Mouse (Mus musculus) spleen, postnatal 4 days (tissue): ENCODE measurements around the gene Sh2d4b.
A peak's percentile ranks its signal among the peaks of the same experiment; 100 is the strongest.

Experiments used
- DNase-seq, 2 experiments: peaks; one replicate each; pipeline ENCODE4 v3.0.0; 2022; ENCODE audit warnings: low spot score in 2 of 2

The Sh2d4b gene

DNA sequence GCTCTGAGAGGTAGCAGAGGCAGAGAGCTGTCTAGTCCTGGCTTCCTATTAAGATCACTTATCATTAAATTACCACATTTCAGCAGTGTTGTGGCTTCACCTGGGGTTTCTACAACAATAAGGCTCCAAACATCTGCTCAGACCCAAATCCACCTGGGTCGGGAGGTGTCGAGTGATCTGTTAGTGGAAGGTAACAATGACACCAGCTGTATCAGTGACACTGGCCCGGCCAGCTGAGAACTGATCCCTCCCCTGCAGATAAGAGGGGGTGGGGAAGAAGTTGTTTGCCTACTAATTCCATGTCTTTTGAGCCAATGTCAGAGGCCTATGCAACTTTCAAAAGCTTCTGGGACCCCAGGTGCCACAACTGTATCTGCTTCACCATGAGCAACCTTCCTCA lies at the start of gene Sh2d4b:
Gene Sh2d4b (minus strand): TSS at position 71 of the 400 bp plus-strand sequence.
- no peak for DNase-seq

- DNase-seq = no peak
Measured at GRCm38 (mm10) chr14:40942429-40942828, 49.4 kb upstream of the Sh2d4b start.

DNA sequence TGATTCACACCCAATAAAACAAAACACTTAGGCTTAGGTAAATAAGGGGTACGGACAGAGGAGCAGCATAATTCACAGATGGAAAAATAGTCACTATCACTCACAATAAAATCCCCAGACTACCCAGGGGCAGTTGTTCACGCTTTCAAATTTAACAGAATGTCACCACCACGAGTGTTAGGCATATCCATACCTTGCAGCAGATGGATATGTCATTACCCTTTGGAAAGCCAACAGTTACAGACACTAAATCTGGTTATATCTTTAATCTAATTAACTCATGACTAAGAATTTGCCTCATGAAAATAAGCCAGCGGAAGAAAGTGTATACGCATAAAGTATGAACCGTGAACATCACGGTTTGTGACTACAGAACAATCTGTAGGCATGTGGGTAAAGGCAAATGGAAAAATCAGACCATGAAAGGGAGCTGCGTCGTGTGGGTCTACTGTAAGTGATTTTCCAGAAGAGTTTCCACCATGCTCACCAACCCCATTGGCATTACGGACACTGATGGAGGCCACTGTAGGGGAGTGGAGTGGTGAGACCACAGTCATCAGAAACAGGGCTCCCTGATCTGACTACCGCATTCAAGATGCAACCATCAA lies 45.4 kb upstream of the Sh2d4b start:
- no peak for DNase-seq

- no peak for DNase-seq
Measured at GRCm38 (mm10) chr14:40937052-40937451, 44.0 kb upstream of the Sh2d4b start.

- DNase-seq = no peak
Measured at GRCm38 (mm10) chr14:40935481-40935880, 42.4 kb upstream of the Sh2d4b start.

GRCm38 (mm10) chr14:40935054-40935453 lies 42.0 kb upstream of the Sh2d4b start:
- DNase-seq = no peak

GRCm38 (mm10) chr14:40933328-40933727 lies 40.3 kb upstream of the Sh2d4b start:
- no peak for DNase-seq

DNA sequence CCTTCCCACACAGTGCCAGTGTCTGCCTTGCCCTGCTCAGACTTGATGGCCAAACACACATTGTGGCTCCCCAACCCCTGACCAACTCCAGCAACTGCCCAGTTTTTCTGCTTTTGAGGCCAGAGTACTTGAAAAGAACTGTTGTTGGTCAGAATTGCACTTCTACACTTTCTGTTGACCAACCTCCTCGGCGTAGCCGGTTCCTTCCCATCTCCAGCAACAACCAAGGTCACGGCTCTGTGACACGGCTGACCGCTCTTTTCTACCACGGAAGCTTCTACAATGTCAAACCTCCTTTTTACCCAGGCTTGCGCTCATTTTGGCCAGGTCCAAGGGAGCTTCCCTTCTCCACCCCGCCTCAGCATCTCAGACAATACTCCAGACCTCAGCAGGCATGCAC lies 39.2 kb upstream of the Sh2d4b start:
- no peak for DNase-seq

DNA sequence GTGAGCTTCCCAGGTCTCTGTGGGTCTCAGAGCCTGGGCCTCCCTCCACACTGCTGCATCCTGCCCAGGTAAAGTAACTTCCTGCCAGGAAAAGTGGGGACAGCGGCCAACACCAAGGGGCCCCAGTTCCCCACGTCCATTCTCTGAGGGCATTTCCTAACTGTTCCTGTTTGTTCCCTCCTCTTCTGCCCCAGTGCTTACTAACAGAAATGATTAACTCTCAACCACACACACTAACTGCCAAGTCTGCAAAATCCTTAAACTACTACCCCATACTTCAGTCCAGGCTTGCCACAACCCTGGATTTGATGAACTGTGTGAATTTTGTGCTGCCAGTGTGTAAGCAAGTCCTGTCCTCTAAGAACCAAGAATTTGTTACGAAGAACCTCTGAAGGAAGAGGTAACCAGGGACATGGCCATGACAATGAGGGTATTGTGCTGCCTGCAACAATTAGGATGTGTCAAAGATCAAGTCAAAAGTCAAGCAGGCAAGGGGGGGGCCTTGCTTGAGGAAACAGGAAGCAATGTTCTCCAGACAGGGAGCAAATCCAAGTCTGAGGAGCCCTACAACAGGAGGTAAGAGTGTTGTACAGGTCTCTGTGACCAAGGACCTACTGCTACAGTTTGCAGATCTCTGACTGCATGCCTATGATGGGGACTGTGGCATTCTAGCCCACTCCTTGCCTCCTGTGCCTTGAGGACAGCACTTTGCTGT lies 38.2 kb upstream of the Sh2d4b start:
- DNase-seq = no peak

GRCm38 (mm10) chr14:40929943-40930342 lies 36.9 kb upstream of the Sh2d4b start:
- no peak for DNase-seq

DNA sequence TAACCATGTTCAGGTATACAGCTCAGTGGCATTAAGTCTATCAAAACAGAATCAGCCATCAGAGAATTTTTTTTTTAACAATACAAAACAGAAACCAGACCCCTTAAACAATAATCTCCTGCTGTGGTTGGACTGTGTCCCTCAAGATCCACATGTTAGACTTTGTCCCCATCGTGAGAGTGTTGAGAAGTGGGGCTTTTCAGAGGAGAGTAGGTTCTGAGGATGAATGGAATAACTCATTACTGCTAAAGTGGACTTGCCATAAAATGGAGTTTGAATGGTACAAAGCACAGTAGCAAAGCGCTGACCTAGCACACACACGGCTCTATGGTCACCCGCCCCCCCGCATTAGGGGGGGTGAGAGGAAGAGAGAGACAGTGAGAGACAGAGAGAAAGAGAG lies 35.8 kb upstream of the Sh2d4b start:
- no peak for DNase-seq

GRCm38 (mm10) chr14:40927041-40927440 lies 34.0 kb upstream of the Sh2d4b start:
- DNase-seq = no peak

DNA sequence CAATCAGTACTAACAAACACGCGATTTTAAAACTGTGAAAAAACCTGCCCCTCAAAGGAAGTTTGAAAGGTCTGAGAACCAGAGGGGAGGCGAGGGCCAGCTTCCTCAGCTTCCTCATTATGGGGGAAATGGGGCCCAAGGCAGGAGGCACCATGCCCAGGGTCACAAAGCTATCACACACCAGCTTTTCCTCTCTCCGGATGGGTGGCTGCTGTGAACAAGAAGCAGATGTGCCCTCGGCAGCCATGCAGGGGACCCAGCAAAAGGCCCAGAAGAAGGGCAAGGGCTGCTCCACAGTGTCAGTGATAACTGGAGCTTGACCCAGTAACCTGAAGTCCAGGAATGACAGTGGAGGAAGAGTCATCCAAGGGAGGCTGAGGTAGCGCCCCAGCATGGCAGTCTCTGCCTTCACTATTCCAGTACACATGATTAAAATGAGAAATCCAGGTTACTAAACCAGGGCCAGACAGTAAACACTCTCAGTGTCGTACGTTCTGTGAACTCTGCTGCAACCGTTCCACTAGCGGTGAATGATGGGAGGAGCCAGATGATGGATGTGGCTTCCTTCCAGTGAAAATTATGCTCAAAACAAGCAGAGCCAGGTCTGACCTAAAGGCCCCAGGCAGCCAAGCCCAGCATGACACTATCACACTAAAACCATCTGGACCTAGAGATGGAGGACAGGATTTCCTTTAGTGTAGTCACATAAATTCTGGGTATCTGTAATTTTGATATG lies 31.5 kb upstream of the Sh2d4b start:
- peak in 1 of 2 experiments; percentile 49 for DNase-seq

- DNase-seq = no peak
Measured at GRCm38 (mm10) chr14:40921241-40921640, 28.2 kb upstream of the Sh2d4b start.

DNA sequence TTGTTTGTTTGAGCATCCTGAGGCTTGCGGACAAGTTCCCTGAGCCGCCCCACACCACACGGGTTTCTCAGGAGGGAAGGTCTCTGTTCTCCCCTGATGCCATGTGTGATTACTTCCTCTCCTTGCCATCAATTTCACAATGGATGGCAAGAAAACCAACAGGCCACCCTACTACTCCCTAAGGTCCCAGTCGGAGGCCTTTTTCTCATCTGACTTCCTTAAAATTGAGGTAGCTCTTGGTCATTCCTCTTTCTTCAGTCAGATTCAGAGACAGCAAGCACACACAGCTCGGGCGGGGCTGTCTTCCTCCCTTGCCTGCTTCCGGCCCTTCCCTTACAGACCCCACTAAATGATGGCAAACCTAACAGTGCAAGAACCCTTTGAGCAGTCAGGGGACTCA lies 26.5 kb upstream of the Sh2d4b start:
- DNase-seq = no peak

GRCm38 (mm10) chr14:40918477-40918876 lies 25.4 kb upstream of the Sh2d4b start:
- DNase-seq = no peak

DNA sequence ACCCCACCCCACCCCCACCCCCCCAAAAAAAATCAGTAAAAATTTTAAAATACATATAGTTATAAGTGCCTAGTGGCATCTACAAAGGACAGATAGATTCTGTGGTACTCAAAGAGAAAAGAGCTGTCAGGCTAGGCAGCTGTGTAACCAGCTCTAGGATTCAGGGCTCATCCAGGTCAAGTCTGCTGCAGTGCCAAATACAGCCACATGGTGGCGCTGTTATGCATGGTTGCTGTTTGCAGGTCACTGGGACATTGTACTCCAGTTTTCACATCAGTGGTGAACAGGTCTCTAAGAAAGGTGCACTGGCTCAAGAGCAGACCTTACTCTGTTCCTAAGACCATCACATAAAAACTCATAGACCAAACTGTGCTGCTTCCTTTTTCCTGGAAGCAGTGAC lies 24.6 kb upstream of the Sh2d4b start:
- DNase-seq = peak; percentile 87 to 97

DNA sequence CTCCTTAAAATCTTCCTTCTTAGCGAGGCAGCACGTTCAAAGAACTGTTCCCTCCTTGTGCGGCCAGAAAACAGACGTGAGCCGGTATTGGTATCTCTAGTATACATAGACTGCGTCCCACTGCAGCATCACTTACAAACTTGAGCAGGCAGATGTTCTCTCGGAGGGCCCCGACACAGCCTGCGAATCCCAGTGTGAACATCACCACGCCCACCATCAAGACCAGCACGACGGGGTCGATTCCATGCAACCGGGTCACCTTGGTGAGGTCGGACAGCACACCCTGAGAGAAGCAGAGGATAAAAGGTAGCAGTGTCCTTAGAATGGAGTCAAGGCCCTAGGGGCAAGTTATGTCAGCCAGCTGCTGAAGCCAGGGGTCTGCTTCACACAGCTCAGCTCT lies 23.6 kb upstream of the Sh2d4b start:
- no peak for DNase-seq

DNA sequence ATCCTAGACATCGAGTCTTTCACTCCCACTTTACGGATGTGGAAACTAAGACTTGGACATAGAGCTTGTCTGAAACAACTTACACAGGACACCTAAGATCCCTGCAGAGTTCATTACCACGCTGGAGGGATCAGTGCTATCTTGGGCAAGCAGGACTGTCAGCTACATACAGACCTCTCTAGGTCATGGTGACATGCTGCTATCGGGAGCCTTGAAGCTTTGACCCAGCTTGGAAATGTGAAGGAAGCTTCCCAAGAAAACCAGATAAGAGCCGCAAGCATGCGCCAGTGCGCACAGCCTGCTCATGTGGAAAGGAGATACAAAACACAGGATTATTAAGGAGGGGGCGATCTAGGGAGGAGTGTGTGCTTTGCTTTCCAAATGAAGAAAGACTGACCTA lies 22.8 kb upstream of the Sh2d4b start:
- DNase-seq = no peak

GRCm38 (mm10) chr14:40914701-40915100 lies 21.6 kb upstream of the Sh2d4b start:
- DNase-seq = no peak

GRCm38 (mm10) chr14:40913709-40914108 lies 20.6 kb upstream of the Sh2d4b start:
- no peak for DNase-seq

DNA sequence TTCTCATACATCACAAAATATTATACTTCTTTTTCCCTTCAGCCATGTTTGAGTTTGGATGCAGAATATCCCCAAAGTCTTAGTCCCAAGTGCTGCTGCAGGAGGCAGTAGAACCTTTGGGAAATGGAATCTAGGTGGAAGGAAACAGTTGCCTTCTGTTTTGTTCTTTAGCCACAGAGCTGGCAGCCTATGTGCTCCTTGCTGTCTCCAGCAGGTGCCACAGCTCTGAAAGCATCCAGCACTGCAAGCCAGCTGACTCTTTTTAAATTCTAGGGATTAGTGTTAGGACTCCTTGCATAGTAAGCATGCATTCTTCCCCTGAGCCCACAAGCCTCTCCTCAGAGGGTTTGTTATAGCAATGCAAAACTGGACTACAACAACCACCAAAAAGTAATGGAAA lies 18.5 kb upstream of the Sh2d4b start:
- no peak for DNase-seq

- DNase-seq = no peak
Measured at GRCm38 (mm10) chr14:40908763-40909162, 15.7 kb upstream of the Sh2d4b start.
